Mouse (Mus musculus) central nervous system, embryonic 14 days (tissue): ENCODE results near the gene Ciao2b. TPM values are rescaled to one million over a fixed set of nuclear protein-coding genes. Genes with fewer than 3 reads are reported as not detected.

Source experiments
- polyA plus RNA-seq: library from polyadenylated mRNA; depleted of rRNA; stranded (reverse); fragments of >200 nt; gene quantifications from 2 replicates; pipeline ENCODE4 v1.2.3, GENCODE M21; 2012; rRNA removed

The Ciao2b gene
- polyA plus RNA-seq: 88.1 and 94.9 TPM in 2 replicates

GRCm38 (mm10) chr8:104641426-104642323 lies at the start of gene Ciao2b:
Ciao2b (minus strand) TSS chr8:104641965.

DNA sequence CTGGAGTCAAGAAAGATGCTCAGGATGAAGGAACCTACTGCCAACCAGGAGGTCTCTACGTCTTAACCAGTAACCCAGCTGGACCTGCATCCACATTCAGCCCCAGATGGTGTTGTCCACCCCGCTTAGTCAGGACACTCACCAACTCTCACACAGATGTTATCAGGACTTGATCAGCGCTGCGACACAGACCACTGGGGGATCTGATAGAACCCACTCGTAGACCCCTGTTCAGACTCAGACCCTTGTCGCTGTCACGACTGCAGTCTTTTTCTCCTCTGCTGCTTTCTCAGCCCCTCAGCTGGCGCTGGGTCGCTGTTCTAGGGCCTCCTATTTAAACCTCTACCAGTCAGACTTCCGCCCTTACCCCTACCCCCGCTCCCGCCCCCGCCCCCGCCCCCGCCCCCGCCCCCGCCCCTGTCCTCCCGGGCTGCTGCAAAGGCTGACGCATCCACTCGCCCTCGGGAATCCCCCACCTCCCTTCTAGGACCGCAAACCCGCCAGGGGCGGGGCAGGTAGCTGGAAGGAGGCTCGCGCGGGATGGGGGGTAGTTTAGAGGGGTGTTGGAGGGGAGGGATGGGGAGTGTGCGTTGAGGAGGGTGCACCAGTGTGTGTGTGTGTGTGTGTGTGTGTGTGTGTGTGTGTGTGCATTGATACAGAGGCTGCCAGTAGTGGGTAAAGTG lies 10.6 kb downstream of the Ciao2b start, which contains the start of gene Rrad:
Gene Rrad, minus strand, starts transcription at position 347 of the 683 bp plus-strand sequence.

DNA sequence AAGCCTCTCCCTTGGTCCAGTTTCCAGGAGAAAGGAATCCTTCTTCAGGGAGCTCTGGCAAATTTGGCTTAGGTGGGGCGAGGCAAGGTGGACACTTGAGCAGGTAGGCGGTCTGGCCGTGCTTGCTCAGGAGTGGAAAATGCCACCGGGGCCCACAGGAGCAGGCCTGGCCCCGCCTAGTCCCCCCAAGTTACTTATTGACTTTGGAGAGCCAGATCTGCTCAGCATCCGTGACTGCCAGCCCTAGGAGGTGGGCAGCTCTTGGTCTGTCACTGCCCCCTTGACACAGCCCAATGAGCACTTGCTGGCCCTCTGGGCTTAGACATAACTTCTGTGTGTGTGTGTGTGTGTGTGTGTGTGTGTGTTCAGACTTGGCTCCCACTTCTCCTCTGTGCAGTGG lies 17.6 kb downstream of the Ciao2b start, which contains the start of gene Cdh16:
Gene Cdh16, minus strand, starts transcription at position 236 of the 400 bp plus-strand sequence.

DNA sequence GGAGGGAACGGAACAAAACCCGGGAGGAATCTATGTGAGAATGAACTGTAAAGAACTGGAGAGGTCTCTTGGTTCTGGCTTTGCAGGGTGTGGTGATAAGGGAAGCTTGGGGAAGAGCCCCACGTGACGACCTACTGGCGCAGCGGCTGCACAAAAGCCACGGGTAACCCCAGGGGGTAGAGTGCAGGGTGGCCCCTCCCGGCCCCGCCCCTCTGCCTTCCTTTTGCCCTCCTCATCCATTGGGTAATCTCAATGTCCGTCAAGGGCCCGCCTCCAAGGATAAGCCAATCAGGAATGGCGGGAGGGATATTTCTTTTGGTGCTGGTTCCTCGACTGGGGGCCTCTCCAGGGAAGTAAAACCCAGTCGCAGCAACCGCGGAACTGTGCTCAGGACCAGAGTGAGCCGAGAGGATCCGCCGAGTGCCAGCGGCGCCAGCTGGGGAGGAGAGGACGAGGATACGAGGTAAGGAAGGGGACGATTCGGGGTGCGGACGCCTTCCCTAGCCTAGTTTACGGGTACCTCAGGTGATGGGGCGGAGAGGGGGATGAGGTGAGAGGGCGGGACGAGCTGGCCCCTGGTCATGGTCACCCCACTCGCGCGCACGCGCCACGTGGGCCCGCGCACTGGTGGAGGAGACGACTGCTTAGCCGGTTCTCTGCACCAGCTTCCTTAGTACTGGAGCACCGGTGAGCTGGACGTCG lies 50.5 kb downstream of the Ciao2b start, which contains the start of gene Pdp2:
Gene Pdp2, plus strand, starts transcription at position 319 of the 702 bp plus-strand sequence.

Other genes with a start within 250 kb of the Ciao2b start
- 17.2 and 17.3 TPM in 2 replicates for gene Cmtm4, start 246.2 kb downstream of the Ciao2b start, polyA plus RNA-seq
- gene Dync1li2, start 198.9 kb downstream of the Ciao2b start, polyA plus RNA-seq: 106 and 111 TPM in 2 replicates
- 0.30 and 0.37 TPM in 2 replicates for gene Terb1, start 132.1 kb downstream of the Ciao2b start, polyA plus RNA-seq
- gene Nae1, start 107.3 kb downstream of the Ciao2b start, polyA plus RNA-seq: 94.2 and 94.3 TPM in 2 replicates
- 1.2 and 1.4 TPM in 2 replicates for gene Car7, start 107.3 kb downstream of the Ciao2b start, polyA plus RNA-seq
- gene Pdp2, start 50.5 kb downstream of the Ciao2b start, polyA plus RNA-seq: 6.6 and 7.2 TPM in 2 replicates
- not detected in 2 replicates for gene Cdh16, start 17.6 kb downstream of the Ciao2b start, polyA plus RNA-seq
- gene Rrad, start 10.6 kb downstream of the Ciao2b start, polyA plus RNA-seq: 2.3 and 5.8 TPM in 2 replicates
- not detected in 2 replicates for gene Ces2a, start 92.0 kb upstream of the Ciao2b start, polyA plus RNA-seq
- 0.25 and 0.34 TPM in 2 replicates for gene Ces2b, start 189.6 kb upstream of the Ciao2b start, polyA plus RNA-seq
- not detected in 2 replicates for gene Ces2c, start 205.1 kb upstream of the Ciao2b start, polyA plus RNA-seq